Mouse (Mus musculus) cerebral cortex, adult 2 months (tissue): Measurements from ENCODE around the gene Tsc1.

Experiments
- WGBS: fragments of 180-500 bp; shearing (Covaris S2); methylation state at CpG from one replicate; pipeline ENCODE4 v1.1.7; 2018; 5-methylcytosine and 5-hydroxymethylcytosine counted together

The Tsc1 gene

DNA sequence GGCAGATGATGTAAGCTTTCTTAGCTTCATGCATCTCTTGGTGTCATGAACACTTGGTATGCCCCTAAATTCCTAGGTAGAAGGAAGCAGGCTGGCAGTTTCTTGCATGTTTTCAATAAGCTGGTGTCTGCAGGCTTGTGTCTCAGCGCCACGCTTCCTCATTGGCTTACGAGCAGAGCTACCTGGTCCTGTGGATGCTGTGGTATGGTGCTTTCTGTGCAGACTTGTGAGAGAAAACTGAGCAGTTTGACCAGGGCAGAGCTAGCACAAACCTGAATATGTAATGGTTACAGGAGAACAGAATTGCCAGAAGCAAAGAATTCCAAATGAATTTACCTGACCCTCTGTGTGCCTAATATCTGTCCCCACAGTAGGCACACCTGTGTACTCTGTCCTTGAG lies 2.1 kb downstream of the Tsc1 start:
- WGBS = 70% methylated on average over 3 of the region's 3 CpGs

- 74% methylated on average over 7 of the region's 7 CpGs for WGBS
Observed at GRCm38 (mm10) chr2:28653351-28653750, 12.3 kb downstream of the Tsc1 start.

GRCm38 (mm10) chr2:28654295-28654694 lies 13.3 kb downstream of the Tsc1 start:
- 71% methylated on average over 2 of the region's 2 CpGs for WGBS

GRCm38 (mm10) chr2:28656216-28656615 lies 15.2 kb downstream of the Tsc1 start:
- 76% methylated on average over 8 of the region's 8 CpGs for WGBS

DNA sequence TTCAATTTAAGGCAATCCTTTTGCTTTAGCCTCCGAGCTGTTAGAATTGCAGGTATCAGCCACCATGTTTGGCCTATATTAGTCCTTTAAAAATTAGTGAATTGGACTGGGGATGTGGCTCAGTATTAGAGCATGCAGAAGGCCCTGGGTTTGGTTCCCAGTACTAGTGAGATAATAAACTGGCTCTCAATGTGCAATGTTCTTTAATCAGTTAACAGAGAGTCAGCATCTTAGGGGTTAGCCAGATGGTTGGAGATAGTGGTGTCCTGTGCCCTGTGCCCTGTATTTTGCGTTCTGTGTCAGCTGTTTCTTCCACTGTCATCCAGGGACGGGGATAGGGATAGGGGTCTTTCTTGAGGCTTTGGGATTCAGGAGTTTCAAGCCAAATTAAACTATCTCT lies 21.9 kb downstream of the Tsc1 start:
- 95% methylated on average over 3 of the region's 3 CpGs for WGBS

DNA sequence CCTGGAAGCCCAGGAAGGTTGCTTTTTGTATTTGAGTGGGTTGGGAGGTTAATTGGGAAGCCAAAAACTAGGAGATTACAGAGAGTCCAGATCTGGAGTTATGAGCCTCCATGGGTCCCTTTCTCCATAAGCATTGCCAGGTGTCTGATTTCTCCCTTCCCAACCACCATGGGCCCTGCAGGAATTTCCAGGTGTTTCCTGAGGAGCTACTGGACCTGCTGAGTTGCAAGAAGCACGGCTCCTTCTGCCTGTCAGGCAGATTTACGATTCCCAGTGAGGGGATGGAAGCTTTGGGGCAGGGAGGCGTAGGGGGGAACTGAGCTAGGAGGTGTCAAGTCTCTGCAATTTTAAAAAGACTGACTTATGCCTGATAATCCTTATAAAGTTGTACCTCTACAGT lies 24.8 kb downstream of the Tsc1 start:
- WGBS = 86% methylated on average over 3 of the region's 3 CpGs

DNA sequence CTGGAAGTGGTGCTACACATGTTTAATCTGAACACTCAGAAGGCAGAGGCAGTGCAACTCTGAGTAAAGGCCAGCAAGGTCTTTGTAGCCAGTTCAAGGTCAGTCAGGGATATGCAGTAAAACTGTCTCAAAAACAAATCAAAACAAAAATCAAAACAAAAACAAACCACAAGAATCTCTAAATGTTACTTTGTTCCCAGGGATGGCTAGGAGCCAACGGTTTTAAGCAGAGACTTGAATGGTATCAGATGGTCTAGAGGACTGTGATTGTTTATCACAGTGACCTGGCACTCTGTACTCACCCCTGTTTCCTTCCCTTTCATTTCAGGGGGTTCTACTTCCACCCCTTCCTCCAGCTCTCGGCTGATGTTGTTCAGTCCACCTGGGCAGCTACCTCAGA lies 30.4 kb downstream of the Tsc1 start:
- 68% methylated on average over 2 of the region's 2 CpGs for WGBS

- 87% methylated on average over 8 of the region's 8 CpGs for WGBS
Observed at GRCm38 (mm10) chr2:28676005-28676404, 35.0 kb downstream of the Tsc1 start.

DNA sequence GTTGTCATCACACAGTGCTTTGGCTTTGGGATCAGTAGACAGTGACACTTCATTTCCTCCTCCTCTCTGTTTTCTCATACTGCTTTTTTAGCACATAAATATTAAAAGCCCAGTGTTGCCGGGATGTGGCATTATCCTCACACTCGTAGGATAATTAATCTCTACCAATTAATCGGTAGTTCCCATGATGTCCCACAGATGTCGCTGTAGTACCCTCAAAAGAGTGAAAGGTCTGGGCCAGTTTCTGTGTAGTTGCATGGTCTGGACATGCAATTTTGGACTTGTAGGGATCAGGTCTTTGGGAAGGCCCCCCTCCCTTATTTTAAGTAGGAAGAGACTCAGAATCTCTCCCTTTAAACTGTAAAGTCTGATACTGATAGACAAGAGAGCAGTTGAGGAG lies 39.7 kb downstream of the Tsc1 start:
- WGBS = 21% methylated on average over 4 of the region's 4 CpGs

GRCm38 (mm10) chr2:28681718-28682117 lies 40.7 kb downstream of the Tsc1 start:
- 55% methylated on average over 4 of the region's 4 CpGs for WGBS

DNA sequence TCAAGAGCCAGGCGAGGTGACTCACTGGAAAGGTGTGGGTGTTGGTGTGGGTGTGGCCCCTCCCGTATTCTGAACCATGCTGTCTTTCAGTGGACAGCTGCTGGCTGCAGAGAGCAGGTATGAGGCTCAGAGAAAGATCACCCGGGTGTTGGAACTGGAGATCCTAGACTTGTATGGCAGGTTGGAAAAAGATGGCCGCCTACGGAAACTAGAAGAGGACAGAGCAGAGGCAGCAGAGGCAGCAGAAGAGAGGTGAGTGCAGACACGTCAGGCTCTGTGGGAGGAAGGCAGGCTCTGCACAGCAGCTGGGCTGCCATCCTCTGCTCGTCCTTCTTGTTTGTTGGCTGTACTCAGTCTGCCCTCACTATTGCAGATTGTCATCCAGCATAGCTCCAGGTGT lies 44.9 kb downstream of the Tsc1 start:
- WGBS = 55% methylated on average over 7 of the region's 7 CpGs

DNA sequence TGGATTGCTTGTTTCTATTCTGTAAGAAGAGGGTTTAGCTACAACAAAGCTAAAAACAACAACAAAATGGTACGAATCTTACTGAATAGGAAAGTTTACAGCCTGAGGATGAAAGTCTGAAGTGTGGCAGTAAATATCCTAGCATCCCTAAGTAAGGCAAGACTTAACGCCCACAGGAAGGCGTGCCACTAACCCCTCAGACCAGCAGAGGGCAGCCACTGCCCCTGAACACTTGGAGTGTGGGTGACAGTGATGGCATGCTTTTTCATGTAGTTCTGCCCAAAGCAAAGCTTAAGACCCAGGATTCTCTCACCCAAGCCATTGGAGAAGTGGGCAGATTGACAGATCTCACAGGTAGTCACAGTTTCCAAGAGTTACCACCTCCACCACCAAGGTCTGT lies 47.4 kb downstream of the Tsc1 start:
- 49% methylated on average over 3 of the region's 3 CpGs for WGBS

DNA sequence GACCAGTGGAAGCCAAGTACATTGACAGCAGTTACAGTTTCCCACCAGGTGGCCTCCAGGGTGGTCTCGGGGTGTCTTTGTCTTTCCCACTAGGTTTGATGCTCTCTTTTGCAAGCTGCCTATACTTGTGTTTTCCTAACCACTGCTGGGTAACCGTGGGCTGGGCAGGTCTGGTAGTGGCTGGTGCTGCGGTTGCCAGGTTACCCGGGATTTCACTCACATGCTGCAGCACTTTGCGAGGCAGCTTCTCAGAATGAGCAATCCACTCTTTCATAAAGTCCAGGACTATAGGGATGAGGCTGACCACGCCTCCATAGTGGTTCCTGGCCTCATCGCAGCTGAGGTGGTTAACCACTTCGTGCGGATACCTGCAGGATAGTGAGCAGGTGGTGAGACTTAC lies 51.7 kb downstream of the Tsc1 start:
- WGBS = 59% methylated on average over 9 of the region's 9 CpGs

- 75% methylated on average over 5 of the region's 5 CpGs for WGBS
Observed at GRCm38 (mm10) chr2:28698566-28698965, 57.5 kb downstream of the Tsc1 start.

- WGBS = 1% methylated on average over 53 of the region's 53 CpGs
Observed at GRCm38 (mm10) chr2:28699361-28700335, 58.6 kb downstream of the Tsc1 start, which contains the start of the genes Spaca9 and Ak8. Spaca9 (minus strand) TSS chr2:28699727. Ak8 (plus strand) TSS chr2:28700164.

DNA sequence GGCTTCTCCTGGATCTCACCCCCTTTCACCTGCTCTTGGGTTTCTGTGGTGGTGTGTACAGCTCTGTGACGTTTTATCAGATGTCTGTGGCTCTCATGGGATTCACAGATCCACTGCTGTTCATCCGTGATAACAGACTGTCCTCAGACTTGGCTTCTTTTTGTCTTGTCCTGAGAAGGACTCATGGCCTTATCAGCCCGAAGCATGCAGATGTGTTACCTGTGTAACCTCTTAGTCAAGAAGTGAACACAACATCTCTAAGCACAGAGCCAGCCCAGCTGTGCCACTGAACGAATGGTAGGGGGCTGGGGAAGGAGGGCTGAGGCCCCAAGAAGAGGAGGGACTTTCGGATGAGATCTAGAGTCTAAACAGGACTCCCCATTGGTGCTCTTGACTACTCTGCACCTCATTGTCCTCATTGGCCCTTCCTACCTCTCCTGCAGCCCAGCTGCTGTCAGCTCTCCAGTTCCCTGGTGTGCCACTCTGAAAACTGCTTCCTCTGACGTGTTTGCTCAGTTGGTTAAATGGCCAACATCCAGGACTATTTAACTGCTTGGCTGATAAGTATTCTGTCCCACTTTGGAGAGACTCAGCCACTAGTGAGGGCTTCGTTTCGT lies 60.7 kb downstream of the Tsc1 start:
- WGBS = 68% methylated on average over 8 of the region's 8 CpGs

DNA sequence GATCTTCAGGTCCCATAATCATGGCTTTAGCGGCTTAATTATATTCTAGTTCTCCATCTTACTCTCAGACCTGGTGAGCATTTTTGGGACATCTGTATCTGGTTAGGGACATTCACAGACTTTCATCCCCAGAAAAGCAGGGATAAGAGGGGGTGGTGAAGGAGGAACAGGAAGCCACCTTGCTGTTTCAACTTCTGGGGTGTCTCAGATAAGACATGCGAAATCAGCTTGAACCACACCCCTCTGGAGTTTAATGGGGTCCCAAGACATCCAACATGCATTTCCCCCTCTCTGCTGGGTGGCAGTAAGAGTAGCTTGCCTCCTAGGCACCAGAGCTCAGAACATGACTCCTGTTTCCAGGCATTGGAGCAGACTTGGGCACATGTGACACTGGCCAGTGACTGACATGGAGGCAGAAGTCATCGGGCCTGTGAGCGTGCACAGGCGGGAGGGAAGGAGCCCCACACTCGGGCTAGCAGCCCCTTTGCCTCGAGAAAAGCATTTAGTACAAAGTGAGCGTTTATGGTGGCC lies 65.1 kb downstream of the Tsc1 start:
- WGBS = 77% methylated on average over 8 of the region's 8 CpGs

DNA sequence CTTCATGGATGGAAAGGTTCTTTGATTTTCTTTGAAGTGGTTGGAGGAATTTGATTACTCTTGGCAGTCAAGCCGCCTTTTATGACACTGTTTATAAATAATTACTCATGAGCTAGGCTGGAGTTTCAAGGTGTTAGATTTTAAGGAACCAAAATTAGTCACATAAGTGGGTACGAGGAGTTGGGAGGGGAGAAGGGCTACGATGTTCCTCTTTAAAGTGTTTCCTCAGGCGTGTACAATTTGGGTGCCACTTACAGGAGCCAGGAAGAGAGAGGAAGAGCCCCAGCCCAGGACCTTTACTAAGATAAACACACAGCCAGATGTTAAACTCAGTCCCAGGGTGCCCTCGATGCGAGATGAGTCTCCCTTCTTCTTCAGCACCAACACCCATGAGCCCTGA lies 65.8 kb downstream of the Tsc1 start:
- WGBS = 63% methylated on average over 6 of the region's 6 CpGs

DNA sequence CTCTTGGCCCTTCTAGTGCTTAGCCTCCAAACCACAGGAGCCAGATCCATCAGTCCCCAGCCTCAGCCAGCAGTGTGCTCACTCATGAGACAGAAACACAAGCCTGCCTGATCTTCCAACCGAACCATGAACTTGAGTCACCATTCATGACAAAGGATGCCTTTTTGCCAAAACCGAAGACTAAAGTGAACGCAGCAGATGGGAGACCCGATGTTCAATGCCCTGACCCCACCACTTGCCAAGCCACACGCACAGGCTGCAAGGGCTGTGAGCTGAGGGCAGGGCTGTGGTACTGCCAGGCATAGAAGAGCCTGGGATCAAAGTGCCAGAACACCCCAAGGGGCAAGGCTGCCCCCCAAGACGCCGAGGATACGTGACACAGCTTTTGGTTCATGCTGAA lies 72.0 kb downstream of the Tsc1 start:
- 77% methylated on average over 8 of the region's 8 CpGs for WGBS

- WGBS = 90% methylated on average over 8 of the region's 8 CpGs
Observed at GRCm38 (mm10) chr2:28722419-28722818, 81.4 kb downstream of the Tsc1 start.

DNA sequence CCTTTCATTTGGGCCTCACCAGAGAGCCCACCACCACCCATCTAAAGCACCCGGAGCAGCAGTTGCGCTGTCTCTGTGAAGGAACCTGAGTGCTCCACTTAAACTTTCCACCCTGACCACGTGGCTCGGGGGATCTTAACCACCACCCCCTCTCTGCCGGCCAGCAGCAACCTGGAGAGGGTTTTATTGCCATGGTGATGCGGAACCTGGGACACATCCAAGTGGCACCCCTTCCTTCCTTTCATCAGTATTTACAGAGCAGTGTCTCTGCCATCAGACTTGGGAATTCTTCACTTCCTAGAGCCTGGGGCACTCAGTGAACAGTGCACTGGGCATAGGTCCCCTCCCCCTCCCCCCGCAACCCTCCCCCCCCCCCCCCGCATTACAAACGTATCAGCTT lies 82.9 kb downstream of the Tsc1 start:
- 48% methylated on average over 9 of the region's 9 CpGs for WGBS

DNA sequence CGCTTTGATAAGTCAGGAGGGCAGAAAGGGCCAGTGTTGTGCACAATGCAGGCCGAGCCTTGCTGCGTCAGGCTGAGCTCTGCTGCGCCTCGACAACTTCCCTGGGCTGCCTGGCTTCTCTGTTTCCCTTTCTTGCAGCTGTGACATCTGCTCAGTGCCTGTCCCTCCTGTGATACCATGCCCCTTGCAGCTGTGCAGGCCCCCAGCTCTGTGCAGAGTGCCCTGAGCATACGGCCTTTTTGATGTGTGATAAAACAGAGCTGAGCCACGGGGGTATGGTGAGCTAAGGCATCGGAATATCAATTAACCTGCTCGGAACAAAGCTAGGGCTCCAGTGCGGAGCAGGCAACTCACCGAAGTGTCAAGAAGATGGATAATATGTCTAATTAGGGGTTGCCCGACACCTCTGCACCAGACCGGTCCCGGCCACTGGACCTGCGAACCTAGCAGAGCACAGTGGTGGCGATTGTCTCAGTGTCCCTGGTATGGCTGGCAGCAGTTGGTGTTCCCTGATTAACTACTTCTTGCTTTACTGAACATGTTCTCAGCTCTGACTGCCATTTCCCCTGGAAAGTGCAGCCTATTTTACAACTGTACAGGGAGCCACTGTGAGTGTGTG lies 86.9 kb downstream of the Tsc1 start:
- WGBS = 61% methylated on average over 16 of the region's 16 CpGs
